Mouse (Mus musculus) lung, postnatal 4 days (tissue): Measurements from ENCODE around the gene Ssh3.
"Not testable (repeated sequence)": the region's sequence is repeated elsewhere in the genome, so short reads cannot be mapped to it uniquely, and the experiment has no call there.

Experiments
- DNase-seq, 2 experiments: peaks; one replicate each; pipeline ENCODE4 v3.0.0; 2021

The Ssh3 gene

GRCm38 (mm10) chr19:4296611-4297010 lies 27.6 kb upstream of the Ssh3 start:
- peak in 1 of 2 experiments; percentile 4 for DNase-seq

- peak in 1 of 2 experiments; percentile 4 for DNase-seq
Observed at GRCm38 (mm10) chr19:4295391-4295790, 26.4 kb upstream of the Ssh3 start.

- DNase-seq = peak; percentile 85 to 90
Observed at GRCm38 (mm10) chr19:4294381-4295097, 25.6 kb upstream of the Ssh3 start.

GRCm38 (mm10) chr19:4291161-4291560 lies 22.2 kb upstream of the Ssh3 start:
- peak in 1 of 2 experiments; percentile 17 for DNase-seq

GRCm38 (mm10) chr19:4290749-4291148 lies 21.8 kb upstream of the Ssh3 start:
- DNase-seq = peak in 1 of 2 experiments; percentile 17

GRCm38 (mm10) chr19:4283653-4284052 lies 14.7 kb upstream of the Ssh3 start:
- peak in 1 of 2 experiments; percentile 22 for DNase-seq

GRCm38 (mm10) chr19:4282898-4283553 lies 14.0 kb upstream of the Ssh3 start, which contains the start of gene Ankrd13d:
Ankrd13d (minus strand) TSS chr19:4283137.
- DNase-seq = peak; percentile 94

GRCm38 (mm10) chr19:4280425-4280824 lies 11.4 kb upstream of the Ssh3 start:
- no peak for DNase-seq

- peak in 1 of 2 experiments; percentile 23 for DNase-seq
Observed at GRCm38 (mm10) chr19:4279487-4279886, 10.5 kb upstream of the Ssh3 start.

GRCm38 (mm10) chr19:4270972-4271371 lies 2.0 kb upstream of the Ssh3 start:
- peak in 1 of 2 experiments; percentile 20 for DNase-seq

- DNase-seq = no peak
Observed at GRCm38 (mm10) chr19:4270187-4270586, 1.2 kb upstream of the Ssh3 start.

GRCm38 (mm10) chr19:4265956-4266355 lies 3.0 kb downstream of the Ssh3 start:
- DNase-seq = no peak

GRCm38 (mm10) chr19:4264171-4264780 lies 4.7 kb downstream of the Ssh3 start:
- no peak for DNase-seq

- DNase-seq = no peak
Observed at GRCm38 (mm10) chr19:4263702-4264101, 5.3 kb downstream of the Ssh3 start.

- no peak for DNase-seq
Observed at GRCm38 (mm10) chr19:4262756-4263155, 6.2 kb downstream of the Ssh3 start.

GRCm38 (mm10) chr19:4261038-4261698 lies 7.8 kb downstream of the Ssh3 start:
- no peak for DNase-seq

- DNase-seq = no peak
Observed at GRCm38 (mm10) chr19:4257897-4258252, 11.1 kb downstream of the Ssh3 start.

- DNase-seq = peak; percentile 91 to 95
Observed at GRCm38 (mm10) chr19:4257216-4257896, 11.6 kb downstream of the Ssh3 start.

GRCm38 (mm10) chr19:4255583-4256162 lies 13.3 kb downstream of the Ssh3 start:
- DNase-seq = no peak

- DNase-seq = no peak
Observed at GRCm38 (mm10) chr19:4254230-4254629, 14.8 kb downstream of the Ssh3 start.

GRCm38 (mm10) chr19:4248683-4249082 lies 20.3 kb downstream of the Ssh3 start:
- DNase-seq = not testable (repeated sequence)

GRCm38 (mm10) chr19:4247010-4247409 lies 22.0 kb downstream of the Ssh3 start:
- no peak for DNase-seq
